Mouse (Mus musculus) embryonic facial prominence, embryonic 10.5 days (tissue): ENCODE results near the gene Lmbrd2. TPM values are rescaled to one million over a fixed set of nuclear protein-coding genes. Genes with fewer than 3 reads are reported as not detected.

ENCODE experiments used
- polyA plus RNA-seq: library from polyadenylated mRNA; unstranded; fragments of >200 nt; fragmentation: Nextera tagmentation; extraction: Ambion mirVana; gene quantifications from 2 replicates; pipeline ENCODE4 v1.2.1, GENCODE M21; 2016

Gene Lmbrd2
- polyA plus RNA-seq, 1 experiment from 2014 or later, result 1.9 TPM

Other genes starting within 250 kb of the Lmbrd2 start
- gene Ranbp3l, start 172.6 kb upstream of the Lmbrd2 start, polyA plus RNA-seq, result 0.05 and 0.16 TPM in 2 replicates
- 35.2 and 36.1 TPM in 2 replicates for gene Nadk2, start 69.3 kb upstream of the Lmbrd2 start, polyA plus RNA-seq
- 128 and 129 TPM in 2 replicates for gene Skp2, start 14.9 kb downstream of the Lmbrd2 start, polyA plus RNA-seq
- gene Ugt3a1, start 136.3 kb downstream of the Lmbrd2 start, polyA plus RNA-seq, result not detected in 2 replicates
- not detected in 2 replicates for gene Ugt3a2, start 195.0 kb downstream of the Lmbrd2 start, polyA plus RNA-seq